Mouse (Mus musculus): ENCODE data around the gene Ccdc85c.

DNA sequence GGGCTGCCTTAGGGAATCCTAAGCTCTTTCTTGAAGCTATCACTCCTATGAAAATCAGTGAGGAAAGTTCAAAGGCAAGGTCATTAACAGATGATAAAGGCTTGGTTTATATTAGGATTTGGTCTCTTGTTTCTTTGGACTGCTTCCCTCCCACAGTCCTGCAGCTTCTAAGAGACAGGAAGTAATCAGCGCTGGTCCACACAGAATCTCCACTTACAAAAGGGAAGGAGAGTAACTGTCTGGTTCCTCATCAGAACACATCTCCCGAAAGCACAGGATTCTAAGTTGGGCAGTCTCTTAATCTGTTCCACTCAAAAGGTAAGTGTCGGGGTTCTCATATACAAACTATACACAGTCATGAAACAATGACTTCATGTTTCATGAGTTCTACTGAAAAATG lies 106.3 kb downstream of the Ccdc85c start:
- TF ChIP-seq MAX (IDR thresholded peaks at IDR 0.05) (no peak), USF1 (IDR thresholded peaks at IDR 0.05; ENCODE audit: low read depth) (no peak), CTCF (IDR thresholded peaks at IDR 0.05; ENCODE audit: control insufficient read depth, insufficient read depth, insufficient read length) (no peak), MYOG (IDR thresholded peaks at IDR 0.05; ENCODE audit: control insufficient read depth, extremely low read depth, insufficient read length) (no peak)
